Mouse (Mus musculus) intestine, postnatal 0 days (tissue): ENCODE measurements around the gene Ebf1. TPM values are rescaled to one million over a fixed set of nuclear protein-coding genes. Genes with fewer than 3 reads are reported as not detected.

Source experiments
- ATAC-seq: fragments of 200-750 bp; cut with Nextera tagmentation; 2 replicates; pipeline ENCODE4 v1.8.0; 2017; ENCODE audit warnings: mild to moderate bottlenecking, moderate TSS enrichment, moderate library complexity
- H3K27ac ChIP-seq: fragments of 300-500 bp; sonication (generic); 2 replicates; pipeline ENCODE4 v1.5.1; 2014; ENCODE audit warnings: mild to moderate bottlenecking, low read depth, low read length, moderate library complexity
- H3K27me3 ChIP-seq: fragments of 300-500 bp; sonication (generic); replicated peaks from 2 replicates; pipeline ENCODE4 v1.6.1; 2014; ENCODE audit warnings: low read length, mixed read lengths; ENCODE audit not compliant: control insufficient read depth, insufficient read depth
- H3K36me3 ChIP-seq: fragments of 300-500 bp; sonication (generic); 2 replicates; pipeline ENCODE4 v1.6.1; 2014; ENCODE audit warnings: mild to moderate bottlenecking, moderate library complexity; ENCODE audit not compliant: control insufficient read depth, insufficient read depth
- H3K4me1 ChIP-seq: fragments of 300-500 bp; sonication (generic); replicated peaks from 2 replicates; pipeline ENCODE4 v1.6.1; 2014; ENCODE audit warnings: antibody characterized with exemption, low read length, mixed read lengths; ENCODE audit not compliant: control insufficient read depth, insufficient read depth
- H3K4me2 ChIP-seq: fragments of 300-500 bp; sonication (generic); replicated peaks from 2 replicates; pipeline ENCODE4 v1.6.1; 2014; ENCODE audit warnings: low read depth, mild to moderate bottlenecking, moderate library complexity
- H3K4me3 ChIP-seq: fragments of 300-500 bp; sonication (generic); 2 replicates; pipeline ENCODE4 v1.5.1; 2014; ENCODE audit warnings: low read depth, low read length
- H3K9ac ChIP-seq: fragments of 300-500 bp; sonication (generic); 2 replicates; pipeline ENCODE4 v1.6.1; 2014; ENCODE audit warnings: mild to moderate bottlenecking, low read depth, low read length
- H3K9me3 ChIP-seq: fragments of 300-500 bp; sonication (generic); 2 replicates; pipeline ENCODE4 v1.6.1; 2016; ENCODE audit warnings: mixed run types; ENCODE audit not compliant: control insufficient read depth
- CTCF ChIP-seq: sonication (generic); IDR thresholded peaks from 2 replicates; pipeline ENCODE4 v1.5.1; 2016; ENCODE audit warnings: low read depth, mild to moderate bottlenecking, control low read depth, antibody characterized with exemption, moderate library complexity
- WGBS: fragments of 180-500 bp; shearing (Covaris S2); extraction: QIAGEN DNeasy Blood & Tissue Kit; methylation state at CpG from one replicate; pipeline ENCODE4 v1.1.7; 2014; 5-methylcytosine and 5-hydroxymethylcytosine counted together
- polyA plus RNA-seq: library from polyadenylated mRNA; unstranded; fragments of >200 nt; fragmentation: Nextera tagmentation; extraction: Ambion mirVana; gene quantifications from 2 replicates; pipeline ENCODE4 v1.2.1, GENCODE M21; 2015

The Ebf1 gene
- polyA plus RNA-seq, 1 experiment from 2014 or later: 4.0 TPM

DNA sequence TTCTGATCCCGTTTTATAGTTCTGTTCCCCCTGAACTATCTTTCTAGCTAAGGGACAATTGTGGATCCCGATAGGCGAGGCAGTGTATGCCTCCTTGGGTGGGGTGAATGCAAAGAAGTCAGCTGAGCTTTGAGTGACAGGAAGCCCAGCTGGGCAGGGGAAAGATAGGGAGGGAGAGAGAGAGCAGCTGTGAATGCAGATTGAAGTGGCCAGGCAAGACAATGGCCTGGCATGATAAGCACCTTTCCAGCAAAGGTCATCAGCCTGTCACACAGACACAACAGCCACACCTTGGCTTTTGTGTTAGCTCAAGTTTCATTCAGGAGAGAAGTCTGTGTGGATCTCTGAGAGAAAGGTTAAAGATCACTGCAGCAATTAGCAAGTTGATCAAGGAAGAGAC, 129.6 kb downstream of the Ebf1 start:
- Histone ChIP-seq H3K4me1 (no peaks in the 10 kb centered on the region), H3K9me3 (no peaks in the 10 kb centered on the region), H3K27ac (no peak overlapping the region), H3K36me3 (no peaks in the 10 kb centered on the region), H3K9ac (no peak overlapping the region), H3K4me2 (no peak overlapping the region), H3K27me3 (no peaks in the 10 kb centered on the region), H3K4me3 (no peak overlapping the region)
- WGBS: 30% methylated on average over 3 of the region's 3 CpGs
- no peak for TF ChIP-seq CTCF
- no peak for ATAC-seq

DNA sequence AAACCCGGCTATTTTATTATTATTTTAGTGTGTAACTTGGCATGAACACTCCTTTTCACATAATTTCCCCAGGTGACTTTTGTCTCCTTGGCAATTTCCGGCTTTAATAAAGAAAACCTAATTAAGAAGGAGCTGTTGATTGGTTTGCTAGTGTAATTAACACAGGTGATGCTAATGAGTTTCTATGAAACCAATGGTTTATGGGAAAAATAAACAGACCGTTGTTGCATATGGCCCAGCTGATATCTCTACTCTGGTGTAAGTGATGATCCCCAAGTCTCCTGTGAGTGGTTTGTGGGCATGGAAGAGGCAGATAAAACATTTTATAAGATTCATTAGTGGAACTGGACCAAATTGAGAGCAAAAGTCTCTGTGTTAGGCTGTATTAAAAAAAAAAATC, 132.2 kb downstream of the Ebf1 start:
- Histone ChIP-seq H3K27me3 (no peaks in the 10 kb centered on the region), H3K36me3 (no peaks in the 10 kb centered on the region), H3K4me1 (no peaks in the 10 kb centered on the region), H3K4me3 (no peak overlapping the region), H3K4me2 (no peak overlapping the region), H3K9me3 (no peaks in the 10 kb centered on the region), H3K9ac (no peak overlapping the region), H3K27ac (no peak overlapping the region)
- ATAC-seq: no peak
- TF ChIP-seq CTCF: no peak
- WGBS: 80% methylated on average over 3 of the region's 3 CpGs

DNA sequence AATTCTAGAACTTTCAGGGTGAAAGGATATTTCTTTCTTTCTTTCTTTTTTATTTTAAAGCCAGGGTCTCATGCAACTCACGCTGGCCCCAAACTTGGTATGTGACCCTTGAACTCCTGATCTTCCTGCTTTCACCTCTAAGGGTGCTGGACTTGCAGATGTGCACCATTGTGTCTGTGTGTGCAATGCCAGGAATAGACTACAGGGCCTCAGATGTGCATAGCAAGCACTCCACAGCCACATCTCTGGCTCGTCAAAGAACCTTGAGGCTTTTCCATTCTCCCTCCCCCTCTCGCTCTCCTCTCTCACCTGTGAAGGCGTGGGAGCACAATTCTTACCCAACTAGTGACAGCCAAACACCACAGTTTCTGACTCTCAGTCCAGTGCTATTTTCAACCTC, 137.2 kb downstream of the Ebf1 start:
- Histone ChIP-seq H3K27ac (no peak overlapping the region), H3K36me3 (no peaks in the 10 kb centered on the region), H3K4me2 (no peak overlapping the region), H3K9me3 (no peaks in the 10 kb centered on the region), H3K27me3 (no peaks in the 10 kb centered on the region), H3K9ac (no peak overlapping the region), H3K4me3 (no peak overlapping the region), H3K4me1 (no peaks in the 10 kb centered on the region)
- no peak for ATAC-seq
- TF ChIP-seq CTCF: no peak
- whole genome bisulfite sequencing: 64% methylated on average over 4 of the region's 4 CpGs

DNA sequence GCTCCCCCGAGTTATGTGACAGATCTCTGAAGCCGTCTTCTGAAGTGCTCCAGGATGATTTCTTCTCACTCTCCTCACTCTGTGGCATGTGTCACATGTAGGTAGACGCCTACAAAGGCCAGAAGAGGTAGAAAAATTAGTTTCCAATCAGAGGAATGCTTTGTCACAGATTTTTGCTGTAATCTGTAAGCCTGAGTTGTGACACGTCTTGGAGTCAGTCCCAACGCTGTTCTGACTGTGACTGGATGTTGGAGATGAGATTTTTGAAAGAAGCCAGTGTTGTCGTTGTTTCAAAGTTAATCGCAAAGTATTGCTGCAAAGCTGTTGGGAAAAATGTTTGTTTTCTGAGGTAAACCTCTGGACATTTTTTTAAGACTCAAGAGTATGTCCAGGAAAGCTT, 139.2 kb downstream of the Ebf1 start:
- H3K9me3 ChIP-seq: no peaks in the 10 kb centered on the region
- no peaks in the 10 kb centered on the region for H3K36me3 ChIP-seq
- H3K4me2 ChIP-seq: no peak overlapping the region
- H3K4me3 ChIP-seq: no peak overlapping the region
- no peak overlapping the region for H3K27ac ChIP-seq
- WGBS: 86% methylated on average over 7 of the region's 7 CpGs
- no peak for TF ChIP-seq CTCF
- H3K4me1 ChIP-seq: no peaks in the 10 kb centered on the region
- H3K9ac ChIP-seq: no peak overlapping the region
- no peaks in the 10 kb centered on the region for H3K27me3 ChIP-seq
- ATAC-seq: no peak

DNA sequence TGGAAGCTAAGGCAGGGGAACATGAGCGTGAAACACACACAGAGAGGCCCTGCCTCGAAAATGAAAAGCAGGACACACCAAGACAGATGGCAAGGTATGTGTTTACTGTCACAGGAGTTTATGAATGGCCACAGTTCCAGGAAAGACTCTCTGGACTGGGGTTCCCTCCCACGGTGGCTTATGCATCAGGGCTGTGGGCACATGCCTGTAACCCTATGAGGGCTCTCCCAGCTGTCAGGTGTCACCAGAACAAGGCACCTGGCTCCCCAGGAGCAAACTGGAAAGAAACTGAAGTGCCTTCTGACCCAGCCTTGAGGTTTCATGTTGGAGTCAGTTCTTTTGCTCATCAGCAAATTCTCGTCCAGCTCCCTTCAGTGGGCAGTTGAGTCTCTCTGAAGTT, 141.7 kb downstream of the Ebf1 start:
- no peak overlapping the region for H3K4me3 ChIP-seq
- H3K4me1 ChIP-seq: no peaks in the 10 kb centered on the region
- H3K36me3 ChIP-seq: no peaks in the 10 kb centered on the region
- no peaks in the 10 kb centered on the region for H3K9me3 ChIP-seq
- H3K9ac ChIP-seq: no peak overlapping the region
- no peak overlapping the region for H3K27ac ChIP-seq
- 66% methylated on average over 4 of the region's 4 CpGs for WGBS
- H3K4me2 ChIP-seq: no peak overlapping the region
- ATAC-seq: no peak
- H3K27me3 ChIP-seq: no peaks in the 10 kb centered on the region
- TF ChIP-seq CTCF: no peak

- Histone ChIP-seq H3K4me3 (no peak overlapping the region), H3K4me1 (no peaks in the 10 kb centered on the region), H3K9me3 (no peaks in the 10 kb centered on the region), H3K27ac (no peak overlapping the region), H3K4me2 (peak overlapping the region; percentile 44), H3K36me3 (no peaks in the 10 kb centered on the region), H3K27me3 (no peaks in the 10 kb centered on the region), H3K9ac (no peak overlapping the region)
- no peak for TF ChIP-seq CTCF
- WGBS: 20% methylated on average over 20 of the region's 20 CpGs
- no peak for ATAC-seq
These were observed 144.2 kb downstream of the Ebf1 start for GRCm38 (mm10) chr11:44761128-44761996.
